Mouse (Mus musculus): ENCODE measurements at regions not wholly inside any gene's neighbourhood (a gene's known extent, or its start where the extent isn't known, plus 50 kb on each side); places are given as distances from the start of the nearest gene placed in this dataset.
"Not testable (repeated sequence)": the region's sequence is repeated elsewhere in the genome, so short reads cannot be mapped to it uniquely, and the experiment has no call there.

- 84% methylated on average over 2 of the region's 2 CpGs for WGBS
- no peaks in the 10 kb centered on the region for H3K9me3 ChIP-seq (replicated peaks; ENCODE audit: control insufficient read depth, low read length)
Measured at GRCm38 (mm10) chr15:14253602-14254301, 1080.3 kb upstream of the Cdh6 start.

GRCm38 (mm10) chr15:14251773-14252172 is 1078.3 kb upstream of the Cdh6 start:
- H3K4me2 ChIP-seq (ENCODE audit: low read depth, low read length): no peak overlapping the region
- H3K36me3 ChIP-seq (ENCODE audit: control insufficient read depth, insufficient read depth): no peaks in the 10 kb centered on the region
- H3K27ac ChIP-seq (ENCODE audit: low read length): no peak overlapping the region
- H3K4me3 ChIP-seq (ENCODE audit: low read length): no peak overlapping the region
- ATAC-seq (replicated peaks; ENCODE audit: extremely low read depth, insufficient read depth, low FRiP score): no peak
- WGBS: 63% methylated on average over 2 of the region's 2 CpGs
- no peak overlapping the region for H3K9ac ChIP-seq (ENCODE audit: low read length)
- H3K27me3 ChIP-seq (ENCODE audit: control insufficient read depth, insufficient read depth, low read length): no peaks in the 10 kb centered on the region
- H3K9me3 ChIP-seq (replicated peaks; ENCODE audit: control insufficient read depth, low read length): no peaks in the 10 kb centered on the region
- H3K4me1 ChIP-seq (ENCODE audit: control insufficient read depth, insufficient read depth, low read length): no peaks in the 10 kb centered on the region

More at GRCm38 (mm10) chr15:14253602-14254301, 1080.3 kb upstream of the Cdh6 start:
- no peak overlapping the region for H3K9ac ChIP-seq (ENCODE audit: low read length)
- H3K4me3 ChIP-seq (ENCODE audit: low read length): no peak overlapping the region
- no peak overlapping the region for H3K27ac ChIP-seq (ENCODE audit: low read length)
- H3K36me3 ChIP-seq (ENCODE audit: control insufficient read depth, insufficient read depth): no peaks in the 10 kb centered on the region
- ATAC-seq (replicated peaks; ENCODE audit: extremely low read depth, insufficient read depth, low FRiP score): no peak
- no peaks in the 10 kb centered on the region for H3K4me1 ChIP-seq (ENCODE audit: control insufficient read depth, insufficient read depth, low read length)
- no peaks in the 10 kb centered on the region for H3K27me3 ChIP-seq (ENCODE audit: control insufficient read depth, insufficient read depth, low read length)
- no peak overlapping the region for H3K4me2 ChIP-seq (ENCODE audit: low read depth, low read length)

DNA sequence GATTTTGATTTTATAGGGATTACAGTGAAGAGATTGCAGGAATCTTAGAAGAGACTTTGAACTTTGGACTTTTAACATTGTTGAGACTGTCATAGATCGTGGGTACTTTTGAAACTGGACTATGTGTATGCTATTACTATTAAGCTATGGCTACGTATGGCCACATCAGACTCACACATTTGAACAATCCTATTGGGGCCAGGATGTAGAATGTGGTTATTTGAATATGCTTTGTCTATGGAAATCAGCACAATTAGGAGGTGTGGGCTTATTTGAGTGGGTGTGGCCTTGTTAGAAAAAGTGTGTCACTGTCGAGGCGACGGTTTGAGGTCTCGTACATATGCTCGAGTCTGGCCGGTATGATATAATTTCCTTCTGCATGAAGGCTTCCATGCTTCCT is 1041.8 kb upstream of the Cdh6 start:
- H3K27ac ChIP-seq (ENCODE audit: low read length): no peak overlapping the region
- no peak for ATAC-seq (replicated peaks; ENCODE audit: extremely low read depth, insufficient read depth, low FRiP score)
- WGBS: 84% methylated on average over 8 of the region's 8 CpGs
- no peaks in the 10 kb centered on the region for H3K4me1 ChIP-seq (ENCODE audit: control insufficient read depth, insufficient read depth, low read length)
- no peaks in the 10 kb centered on the region for H3K36me3 ChIP-seq (ENCODE audit: control insufficient read depth, insufficient read depth)
- no peak overlapping the region for H3K9ac ChIP-seq (ENCODE audit: low read length)
- H3K9me3 ChIP-seq (replicated peaks; ENCODE audit: control insufficient read depth, low read length): no peaks in the 10 kb centered on the region
- H3K4me3 ChIP-seq (ENCODE audit: low read length): no peak overlapping the region
- no peaks in the 10 kb centered on the region for H3K27me3 ChIP-seq (ENCODE audit: control insufficient read depth, insufficient read depth, low read length)
- no peak overlapping the region for H3K4me2 ChIP-seq (ENCODE audit: low read depth, low read length)

GRCm38 (mm10) chr15:14214726-14215125 is 1041.3 kb upstream of the Cdh6 start:
- 90% methylated on average over 1 of the region's 1 CpGs for WGBS

DNA sequence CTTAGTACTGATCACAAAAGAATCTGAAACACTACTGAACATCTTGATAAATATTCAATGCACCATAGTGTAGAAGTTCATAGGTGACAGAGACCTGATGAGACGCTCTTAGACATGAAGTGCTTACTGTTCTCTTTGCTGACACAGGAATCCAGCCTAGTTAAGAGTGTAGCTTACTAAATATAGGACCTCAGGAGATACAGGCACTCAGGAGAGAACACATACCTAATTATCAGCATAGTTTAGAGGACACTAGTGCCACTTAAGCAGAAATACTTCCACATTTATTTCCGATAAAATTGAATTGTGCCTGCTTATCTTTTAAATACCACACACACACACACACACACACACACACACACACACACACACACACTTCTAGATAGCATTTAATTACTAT is 1004.0 kb upstream of the Cdh6 start:
- Histone ChIP-seq H3K4me3 (ENCODE audit: low read length) (no peak overlapping the region), H3K9me3 (replicated peaks; ENCODE audit: control insufficient read depth, low read length) (0 out of 2 replicates have a peak, but pooled peaks cover 2% of the 10 kb centered on the region), H3K27me3 (ENCODE audit: control insufficient read depth, insufficient read depth, low read length) (no peaks in the 10 kb centered on the region), H3K4me2 (ENCODE audit: low read depth, low read length) (no peak overlapping the region), H3K27ac (ENCODE audit: low read length) (no peak overlapping the region), H3K36me3 (ENCODE audit: control insufficient read depth, insufficient read depth) (no peaks in the 10 kb centered on the region), H3K9ac (ENCODE audit: low read length) (no peak overlapping the region), H3K4me1 (ENCODE audit: control insufficient read depth, insufficient read depth, low read length) (no peaks in the 10 kb centered on the region)
- peak; percentile 91 for ATAC-seq (replicated peaks; ENCODE audit: extremely low read depth, insufficient read depth, low FRiP score)
- 42% methylated on average over 2 of the region's 2 CpGs for WGBS

More at GRCm38 (mm10) chr15:14214726-14215125, 1041.3 kb upstream of the Cdh6 start:
- Histone ChIP-seq H3K4me2 (ENCODE audit: low read depth, low read length) (no peak overlapping the region), H3K4me1 (ENCODE audit: control insufficient read depth, insufficient read depth, low read length) (no peaks in the 10 kb centered on the region), H3K9ac (ENCODE audit: low read length) (no peak overlapping the region), H3K27ac (ENCODE audit: low read length) (no peak overlapping the region), H3K4me3 (ENCODE audit: low read length) (no peak overlapping the region), H3K9me3 (replicated peaks; ENCODE audit: control insufficient read depth, low read length) (no peaks in the 10 kb centered on the region), H3K36me3 (ENCODE audit: control insufficient read depth, insufficient read depth) (no peaks in the 10 kb centered on the region), H3K27me3 (ENCODE audit: control insufficient read depth, insufficient read depth, low read length) (no peaks in the 10 kb centered on the region)
- ATAC-seq (replicated peaks; ENCODE audit: extremely low read depth, insufficient read depth, low FRiP score): no peak

DNA sequence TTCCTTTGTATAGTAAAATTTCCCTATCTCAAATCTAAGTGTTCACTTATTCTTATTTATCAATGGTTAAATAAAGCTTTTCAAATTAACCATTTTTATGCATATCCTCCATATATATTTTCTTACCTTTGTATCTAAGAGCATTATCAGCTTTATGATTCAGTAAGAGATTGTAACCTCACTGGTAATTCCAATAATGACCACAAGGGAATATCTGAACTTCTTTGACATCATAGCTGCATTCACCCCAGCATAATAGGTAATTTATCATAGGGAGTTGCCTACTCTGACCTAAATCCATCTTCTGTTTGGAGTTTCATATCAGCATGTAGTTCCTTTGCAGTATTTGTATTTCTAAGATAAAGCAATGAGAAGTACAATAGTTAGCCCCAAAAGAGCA is 963.9 kb upstream of the Cdh6 start:
- no peak for ATAC-seq (replicated peaks; ENCODE audit: extremely low read depth, insufficient read depth, low FRiP score)
- Histone ChIP-seq H3K4me2 (ENCODE audit: low read depth, low read length) (no peak overlapping the region), H3K36me3 (ENCODE audit: control insufficient read depth, insufficient read depth) (no peaks in the 10 kb centered on the region), H3K27ac (ENCODE audit: low read length) (no peak overlapping the region), H3K9ac (ENCODE audit: low read length) (no peak overlapping the region), H3K27me3 (ENCODE audit: control insufficient read depth, insufficient read depth, low read length) (no peaks in the 10 kb centered on the region), H3K4me3 (ENCODE audit: low read length) (no peak overlapping the region), H3K4me1 (ENCODE audit: control insufficient read depth, insufficient read depth, low read length) (no peaks in the 10 kb centered on the region), H3K9me3 (replicated peaks; ENCODE audit: control insufficient read depth, low read length) (no peaks in the 10 kb centered on the region)

GRCm38 (mm10) chr15:14123829-14124228 is 950.4 kb upstream of the Cdh6 start:
- H3K9ac ChIP-seq (ENCODE audit: low read length): no peak overlapping the region
- H3K4me1 ChIP-seq (ENCODE audit: control insufficient read depth, insufficient read depth, low read length): no peaks in the 10 kb centered on the region
- H3K4me3 ChIP-seq (ENCODE audit: low read length): no peak overlapping the region
- no peaks in the 10 kb centered on the region for H3K36me3 ChIP-seq (ENCODE audit: control insufficient read depth, insufficient read depth)
- no peak overlapping the region for H3K27ac ChIP-seq (ENCODE audit: low read length)
- peaks cover 2% of the 10 kb centered on the region; the same call in 1 of the 2 replicates for H3K9me3 ChIP-seq (replicated peaks; ENCODE audit: control insufficient read depth, low read length)
- no peak for ATAC-seq (replicated peaks; ENCODE audit: extremely low read depth, insufficient read depth, low FRiP score)
- no peaks in the 10 kb centered on the region for H3K27me3 ChIP-seq (ENCODE audit: control insufficient read depth, insufficient read depth, low read length)
- WGBS: 83% methylated on average over 4 of the region's 4 CpGs
- no peak overlapping the region for H3K4me2 ChIP-seq (ENCODE audit: low read depth, low read length)

DNA sequence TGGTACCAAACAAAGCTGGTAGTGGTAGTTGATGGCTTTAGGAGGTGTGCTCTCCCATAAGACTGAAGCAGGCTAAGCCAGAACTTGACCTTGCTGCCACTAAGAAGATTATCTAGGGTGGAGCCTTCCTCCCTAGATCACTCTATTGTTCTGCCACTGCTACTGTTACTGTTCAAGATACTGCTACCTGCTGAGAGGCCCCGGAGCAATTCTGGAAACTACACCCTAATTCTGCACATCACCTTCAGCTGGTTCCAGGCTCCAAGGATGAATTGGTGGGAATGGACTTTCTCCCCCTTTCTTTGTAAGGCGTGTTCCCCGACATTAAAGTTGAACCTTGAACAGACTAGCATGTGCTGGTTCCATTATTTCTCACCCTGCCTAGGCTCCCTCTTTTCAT is 944.8 kb upstream of the Cdh6 start:
- H3K4me3 ChIP-seq (ENCODE audit: low read length); H3K9ac ChIP-seq (ENCODE audit: low read length); H3K4me2 ChIP-seq (ENCODE audit: low read depth, low read length); H3K27me3 ChIP-seq (ENCODE audit: control insufficient read depth, insufficient read depth, low read length); H3K36me3 ChIP-seq (ENCODE audit: control insufficient read depth, insufficient read depth); H3K4me1 ChIP-seq (ENCODE audit: control insufficient read depth, insufficient read depth, low read length); ATAC-seq (replicated peaks; ENCODE audit: extremely low read depth, insufficient read depth, low FRiP score); H3K9me3 ChIP-seq (replicated peaks; ENCODE audit: control insufficient read depth, low read length); H3K27ac ChIP-seq (ENCODE audit: low read length): not testable (repeated sequence)
- WGBS: 85% methylated on average over 3 of the region's 3 CpGs

GRCm38 (mm10) chr15:14101757-14102156 is 928.3 kb upstream of the Cdh6 start:
- H3K9ac ChIP-seq (ENCODE audit: low read length): no peak overlapping the region
- H3K36me3 ChIP-seq (ENCODE audit: control insufficient read depth, insufficient read depth): no peaks in the 10 kb centered on the region
- no peaks in the 10 kb centered on the region for H3K9me3 ChIP-seq (replicated peaks; ENCODE audit: control insufficient read depth, low read length)
- no peak overlapping the region for H3K4me2 ChIP-seq (ENCODE audit: low read depth, low read length)
- whole genome bisulfite sequencing: 38% methylated on average over 1 of the region's 1 CpGs
- H3K27ac ChIP-seq (ENCODE audit: low read length): no peak overlapping the region
- no peaks in the 10 kb centered on the region for H3K27me3 ChIP-seq (ENCODE audit: control insufficient read depth, insufficient read depth, low read length)
- H3K4me1 ChIP-seq (ENCODE audit: control insufficient read depth, insufficient read depth, low read length): no peaks in the 10 kb centered on the region
- H3K4me3 ChIP-seq (ENCODE audit: low read length): no peak overlapping the region
- no peak for ATAC-seq (replicated peaks; ENCODE audit: extremely low read depth, insufficient read depth, low FRiP score)

Data from heart, embryonic 16.5 days (tissue).